Mouse (Mus musculus): Measurements from ENCODE around the gene Mreg. TPM values are rescaled to one million over a fixed set of nuclear protein-coding genes. Genes with fewer than 3 reads are reported as not detected.

Gene Mreg
- polyA plus RNA-seq, 1 experiment from 2014 or later, result 1.2 TPM

GRCm38 (mm10) chr1:72172788-72173187, 39.3 kb downstream of the Mreg start:
- H3K27ac ChIP-seq (ENCODE audit: low read depth, low read length), result no peak overlapping the region
- 87% methylated on average over 8 of the region's 8 CpGs for WGBS
- no peaks in the 10 kb centered on the region for H3K4me1 ChIP-seq (ENCODE audit: control insufficient read depth, insufficient read depth, low read length)
- no peaks in the 10 kb centered on the region for H3K9me3 ChIP-seq (replicated peaks; ENCODE audit: control insufficient read depth, low read length)
- no peaks in the 10 kb centered on the region for H3K27me3 ChIP-seq (replicated peaks; ENCODE audit: control insufficient read depth, insufficient read depth, low read length)
- ATAC-seq (no peak), DNase-seq (ENCODE audit: low spot score) (no peak)
- H3K36me3 ChIP-seq (ENCODE audit: control insufficient read depth, insufficient read depth, low read length), result no peaks in the 10 kb centered on the region
- H3K4me2 ChIP-seq (ENCODE audit: low read length), result no peak overlapping the region
- no peak overlapping the region for H3K4me3 ChIP-seq (ENCODE audit: low read depth, low read length)
- H3K9ac ChIP-seq (ENCODE audit: low read length), result no peak overlapping the region

GRCm38 (mm10) chr1:72171001-72171860, 40.9 kb downstream of the Mreg start:
- no peak overlapping the region for H3K9ac ChIP-seq (ENCODE audit: low read length)
- no peaks in the 10 kb centered on the region for H3K36me3 ChIP-seq (ENCODE audit: control insufficient read depth, insufficient read depth, low read length)
- H3K4me2 ChIP-seq (ENCODE audit: low read length), result no peak overlapping the region
- H3K9me3 ChIP-seq (replicated peaks; ENCODE audit: control insufficient read depth, low read length), result no peaks in the 10 kb centered on the region
- H3K27ac ChIP-seq (ENCODE audit: low read depth, low read length), result no peak overlapping the region
- WGBS, result 86% methylated on average over 13 of the region's 13 CpGs
- H3K27me3 ChIP-seq (replicated peaks; ENCODE audit: control insufficient read depth, insufficient read depth, low read length), result no peaks in the 10 kb centered on the region
- no peaks in the 10 kb centered on the region for H3K4me1 ChIP-seq (ENCODE audit: control insufficient read depth, insufficient read depth, low read length)
- ATAC-seq (no peak), DNase-seq (ENCODE audit: low spot score) (no peak)
- no peak overlapping the region for H3K4me3 ChIP-seq (ENCODE audit: low read depth, low read length)

- Histone ChIP-seq H3K27ac (ENCODE audit: low read depth, low read length) (no peak overlapping the region), H3K9me3 (replicated peaks; ENCODE audit: control insufficient read depth, low read length) (no peaks in the 10 kb centered on the region), H3K4me3 (ENCODE audit: low read depth, low read length) (no peak overlapping the region), H3K27me3 (replicated peaks; ENCODE audit: control insufficient read depth, insufficient read depth, low read length) (no peaks in the 10 kb centered on the region), H3K9ac (ENCODE audit: low read length) (no peak overlapping the region), H3K4me1 (ENCODE audit: control insufficient read depth, insufficient read depth, low read length) (no peaks in the 10 kb centered on the region), H3K36me3 (ENCODE audit: control insufficient read depth, insufficient read depth, low read length) (no peaks in the 10 kb centered on the region), H3K4me2 (ENCODE audit: low read length) (no peak overlapping the region)
- ATAC-seq (no peak), DNase-seq (ENCODE audit: low spot score) (no peak)
- 96% methylated on average over 10 of the region's 10 CpGs for WGBS
These were observed 45.1 kb downstream of the Mreg start for GRCm38 (mm10) chr1:72167024-72167423.

- ATAC-seq (no peak), DNase-seq (ENCODE audit: low spot score) (no peak)
- 96% methylated on average over 5 of the region's 5 CpGs for WGBS
- H3K27ac ChIP-seq (ENCODE audit: low read depth, low read length), result no peak overlapping the region
- H3K9me3 ChIP-seq (replicated peaks; ENCODE audit: control insufficient read depth, low read length), result no peaks in the 10 kb centered on the region
- H3K4me1 ChIP-seq (ENCODE audit: control insufficient read depth, insufficient read depth, low read length), result no peaks in the 10 kb centered on the region
- H3K9ac ChIP-seq (ENCODE audit: low read length), result no peak overlapping the region
- H3K4me3 ChIP-seq (ENCODE audit: low read depth, low read length), result no peak overlapping the region
- H3K4me2 ChIP-seq (ENCODE audit: low read length), result no peak overlapping the region
- H3K27me3 ChIP-seq (replicated peaks; ENCODE audit: control insufficient read depth, insufficient read depth, low read length), result no peaks in the 10 kb centered on the region
- H3K36me3 ChIP-seq (ENCODE audit: control insufficient read depth, insufficient read depth, low read length), result no peaks in the 10 kb centered on the region
These were observed 45.7 kb downstream of the Mreg start for GRCm38 (mm10) chr1:72166468-72166814.

GRCm38 (mm10) chr1:72165723-72166467, 46.2 kb downstream of the Mreg start:
- H3K4me1 ChIP-seq (ENCODE audit: control insufficient read depth, insufficient read depth, low read length), result no peaks in the 10 kb centered on the region
- H3K9me3 ChIP-seq (replicated peaks; ENCODE audit: control insufficient read depth, low read length), result no peaks in the 10 kb centered on the region
- no peak overlapping the region for H3K9ac ChIP-seq (ENCODE audit: low read length)
- no peak overlapping the region for H3K4me3 ChIP-seq (ENCODE audit: low read depth, low read length)
- ATAC-seq (no peak), DNase-seq (ENCODE audit: low spot score) (no peak)
- H3K4me2 ChIP-seq (ENCODE audit: low read length), result no peak overlapping the region
- no peaks in the 10 kb centered on the region for H3K36me3 ChIP-seq (ENCODE audit: control insufficient read depth, insufficient read depth, low read length)
- no peaks in the 10 kb centered on the region for H3K27me3 ChIP-seq (replicated peaks; ENCODE audit: control insufficient read depth, insufficient read depth, low read length)
- WGBS, result 85% methylated on average over 20 of the region's 20 CpGs
- H3K27ac ChIP-seq (ENCODE audit: low read depth, low read length), result no peak overlapping the region

- no peak for ATAC-seq
- no peaks in the 10 kb centered on the region for H3K27me3 ChIP-seq (replicated peaks; ENCODE audit: control insufficient read depth, insufficient read depth, low read length)
- WGBS, result 91% methylated on average over 7 of the region's 7 CpGs
These were observed 51.8 kb downstream of the Mreg start for GRCm38 (mm10) chr1:72160321-72160720.

GRCm38 (mm10) chr1:72145041-72145440, 67.1 kb downstream of the Mreg start:
- no peak overlapping the region for H3K4me3 ChIP-seq (ENCODE audit: low read depth, low read length)
- no peak for DNase-seq (ENCODE audit: low spot score)
- no peak for ATAC-seq
- H3K9me3 ChIP-seq (replicated peaks; ENCODE audit: control insufficient read depth, low read length), result no peaks in the 10 kb centered on the region
- H3K27ac ChIP-seq (ENCODE audit: low read depth, low read length), result no peak overlapping the region
- H3K4me2 ChIP-seq (ENCODE audit: low read length), result no peak overlapping the region
- H3K27me3 ChIP-seq (replicated peaks; ENCODE audit: control insufficient read depth, insufficient read depth, low read length), result no peaks in the 10 kb centered on the region
- H3K36me3 ChIP-seq (ENCODE audit: control insufficient read depth, insufficient read depth, low read length), result no peaks in the 10 kb centered on the region
- H3K4me1 ChIP-seq (ENCODE audit: control insufficient read depth, insufficient read depth, low read length), result peaks cover 2% of the 10 kb centered on the region; the same call in 1 of the 2 replicates
- no peak overlapping the region for H3K9ac ChIP-seq (ENCODE audit: low read length)

More at GRCm38 (mm10) chr1:72160321-72160720, 51.8 kb downstream of the Mreg start:
- H3K9me3 ChIP-seq (replicated peaks; ENCODE audit: control insufficient read depth, low read length), result no peaks in the 10 kb centered on the region
- no peak overlapping the region for H3K27ac ChIP-seq (ENCODE audit: low read depth, low read length)
- H3K9ac ChIP-seq (ENCODE audit: low read length), result no peak overlapping the region
- no peak overlapping the region for H3K4me2 ChIP-seq (ENCODE audit: low read length)
- no peaks in the 10 kb centered on the region for H3K4me1 ChIP-seq (ENCODE audit: control insufficient read depth, insufficient read depth, low read length)
- H3K4me3 ChIP-seq (ENCODE audit: low read depth, low read length), result no peak overlapping the region
- no peak for DNase-seq (ENCODE audit: low spot score)
- H3K36me3 ChIP-seq (ENCODE audit: control insufficient read depth, insufficient read depth, low read length), result no peaks in the 10 kb centered on the region

- Histone ChIP-seq H3K4me3 (ENCODE audit: low read depth, low read length) (no peak overlapping the region), H3K27ac (ENCODE audit: low read depth, low read length) (no peak overlapping the region), H3K9ac (ENCODE audit: low read length) (no peak overlapping the region), H3K27me3 (replicated peaks; ENCODE audit: control insufficient read depth, insufficient read depth, low read length) (no peaks in the 10 kb centered on the region), H3K36me3 (ENCODE audit: control insufficient read depth, insufficient read depth, low read length) (no peaks in the 10 kb centered on the region), H3K9me3 (replicated peaks; ENCODE audit: control insufficient read depth, low read length) (no peaks in the 10 kb centered on the region), H3K4me1 (ENCODE audit: control insufficient read depth, insufficient read depth, low read length) (peaks cover 2% of the 10 kb centered on the region; the same call in 1 of the 2 replicates), H3K4me2 (ENCODE audit: low read length) (no peak overlapping the region)
- ATAC-seq, result no peak
- WGBS, result 91% methylated on average over 4 of the region's 4 CpGs
- DNase-seq (ENCODE audit: low spot score), result no peak
These were observed 67.7 kb downstream of the Mreg start for GRCm38 (mm10) chr1:72144426-72144825.
